Mouse (Mus musculus): Measurements from ENCODE around the gene Cdc37l1.

GRCm38 (mm10) chr19:29024391-29024947, 34.3 kb downstream of the Cdc37l1 start:
- TF ChIP-seq CTCF (IDR thresholded peaks at IDR 0.05; ENCODE audit: low read depth), result no peak
- no peak for TF ChIP-seq EP300 (optimal IDR thresholded peaks at IDR 0.05)

Data from stomach, postnatal 0 days (tissue).